Mouse (Mus musculus) ovary, adult 18-20 months (tissue): ENCODE data around the gene Tesmin.
A peak's percentile ranks its signal among the peaks of the same experiment; 100 is the strongest.

ENCODE experiments used
- DNase-seq: peaks from one replicate; pipeline ENCODE4 v3.0.0; 2022; ENCODE audit warnings: low spot score, mixed read lengths

Gene Tesmin

DNA sequence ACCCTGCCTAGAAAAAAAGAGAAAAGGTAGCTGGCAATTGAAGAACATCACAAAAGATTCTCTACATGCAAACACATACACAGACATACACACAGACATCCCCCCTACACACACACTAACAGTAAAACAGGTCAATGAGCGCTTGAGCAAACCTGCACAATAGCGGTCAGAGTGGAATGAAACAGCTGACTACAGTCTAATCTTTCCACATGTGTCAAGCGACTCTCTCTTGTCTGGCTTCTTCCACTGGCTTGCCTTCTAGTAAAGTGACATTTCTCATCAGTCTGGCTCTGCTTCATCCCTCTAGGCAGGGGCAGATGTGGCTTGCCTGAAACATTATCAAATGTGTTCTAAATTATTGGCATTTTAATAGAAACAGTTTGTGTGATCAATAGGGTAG, 5.6 kb downstream of the Tesmin start:
- no peak for DNase-seq

DNA sequence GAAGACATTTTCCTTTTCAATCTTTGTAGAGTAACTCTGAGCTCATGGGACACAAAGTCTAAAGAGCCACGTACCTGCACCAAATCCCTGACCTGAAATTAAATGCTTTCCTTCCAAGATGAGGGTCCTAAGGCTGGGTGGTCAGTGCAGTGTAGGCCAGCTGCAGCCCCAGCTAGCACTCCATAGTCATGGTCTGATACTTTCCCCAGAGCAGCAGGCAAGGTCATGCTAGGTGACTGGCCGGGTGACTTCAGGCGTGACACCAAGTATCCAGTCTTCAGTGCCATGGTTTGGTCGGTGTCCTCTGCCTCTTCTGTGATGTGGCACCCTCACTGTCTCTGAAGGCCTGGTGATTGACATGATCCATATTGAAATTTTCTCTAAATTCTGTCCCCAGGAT, 11.4 kb downstream of the Tesmin start:
- DNase-seq: no peak

DNA sequence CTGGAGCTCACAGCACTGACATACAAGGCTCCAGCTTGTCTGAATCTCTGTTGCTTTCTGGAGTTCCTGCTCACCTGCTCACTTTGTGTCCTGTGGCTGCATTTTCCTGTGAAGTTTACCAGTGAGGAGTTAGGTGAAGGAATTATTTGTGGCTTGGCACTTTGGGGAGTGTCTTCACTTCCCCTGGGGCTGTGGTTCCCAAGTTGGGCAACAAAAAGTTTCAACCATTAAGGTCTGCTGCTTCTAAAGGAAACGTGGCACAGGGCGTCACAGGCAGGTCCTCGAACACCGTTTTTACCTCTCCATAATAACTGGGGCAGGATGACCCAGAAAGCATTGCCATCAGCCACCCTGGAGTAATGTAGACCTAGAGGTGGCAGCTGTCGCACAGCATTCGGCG, 12.8 kb downstream of the Tesmin start:
- no peak for DNase-seq

DNA sequence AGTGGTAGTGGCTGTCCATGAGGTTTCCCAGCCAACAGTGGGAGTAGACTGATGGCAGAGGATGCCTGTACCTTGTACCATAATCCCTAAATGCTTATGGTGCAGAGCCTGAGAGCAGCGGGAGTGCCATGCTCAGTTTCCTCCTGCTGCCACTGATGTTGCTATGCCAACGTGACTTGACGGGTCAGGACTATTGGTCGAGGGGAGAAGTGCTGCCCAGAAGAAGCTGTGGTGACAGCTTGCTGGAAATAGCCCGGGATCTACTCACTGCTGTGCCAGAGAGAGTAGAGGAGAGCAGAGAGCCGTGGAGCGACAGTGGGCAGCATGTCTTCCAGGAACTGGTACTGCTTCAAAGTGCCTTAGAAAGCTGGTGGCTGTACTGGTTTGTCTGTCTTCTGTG, 13.3 kb downstream of the Tesmin start:
- no peak for DNase-seq

DNA sequence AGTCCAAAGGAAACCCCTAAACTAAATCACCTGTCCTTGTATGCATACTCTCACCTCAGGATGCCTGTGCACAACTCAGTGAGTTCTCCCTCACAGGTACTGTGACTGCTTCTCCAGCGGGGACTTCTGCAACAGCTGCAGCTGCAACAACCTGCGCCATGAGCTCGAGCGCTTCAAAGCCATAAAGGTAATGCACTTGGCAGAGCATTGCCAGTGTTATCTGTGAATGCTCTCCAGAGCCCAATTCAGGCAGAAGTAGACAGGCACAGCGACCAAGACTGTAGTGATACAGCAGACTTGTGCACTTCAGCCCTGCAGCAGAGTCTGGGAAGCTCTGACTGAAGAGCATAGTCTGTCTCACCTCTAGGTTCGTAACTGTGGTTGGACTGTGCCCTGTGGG, 13.7 kb downstream of the Tesmin start:
- no peak for DNase-seq

DNA sequence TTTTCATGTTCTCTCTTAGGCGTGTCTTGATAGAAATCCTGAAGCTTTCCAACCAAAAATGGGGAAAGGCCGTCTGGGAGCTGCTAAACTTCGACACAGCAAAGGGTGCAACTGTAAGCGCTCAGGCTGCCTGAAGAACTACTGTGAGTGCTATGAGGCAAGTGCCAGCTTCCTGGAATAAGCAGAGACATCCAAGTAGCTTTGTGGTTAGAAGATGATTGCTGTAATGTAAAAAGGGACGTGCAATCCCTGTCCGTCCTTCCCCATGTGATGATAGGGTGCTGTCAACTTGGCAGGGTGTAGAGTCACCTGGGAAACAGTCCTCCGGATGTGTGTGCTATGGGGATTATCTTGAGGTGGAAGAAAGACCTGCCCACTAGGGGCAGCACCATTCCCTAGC, 15.4 kb downstream of the Tesmin start:
- no peak for DNase-seq

DNA sequence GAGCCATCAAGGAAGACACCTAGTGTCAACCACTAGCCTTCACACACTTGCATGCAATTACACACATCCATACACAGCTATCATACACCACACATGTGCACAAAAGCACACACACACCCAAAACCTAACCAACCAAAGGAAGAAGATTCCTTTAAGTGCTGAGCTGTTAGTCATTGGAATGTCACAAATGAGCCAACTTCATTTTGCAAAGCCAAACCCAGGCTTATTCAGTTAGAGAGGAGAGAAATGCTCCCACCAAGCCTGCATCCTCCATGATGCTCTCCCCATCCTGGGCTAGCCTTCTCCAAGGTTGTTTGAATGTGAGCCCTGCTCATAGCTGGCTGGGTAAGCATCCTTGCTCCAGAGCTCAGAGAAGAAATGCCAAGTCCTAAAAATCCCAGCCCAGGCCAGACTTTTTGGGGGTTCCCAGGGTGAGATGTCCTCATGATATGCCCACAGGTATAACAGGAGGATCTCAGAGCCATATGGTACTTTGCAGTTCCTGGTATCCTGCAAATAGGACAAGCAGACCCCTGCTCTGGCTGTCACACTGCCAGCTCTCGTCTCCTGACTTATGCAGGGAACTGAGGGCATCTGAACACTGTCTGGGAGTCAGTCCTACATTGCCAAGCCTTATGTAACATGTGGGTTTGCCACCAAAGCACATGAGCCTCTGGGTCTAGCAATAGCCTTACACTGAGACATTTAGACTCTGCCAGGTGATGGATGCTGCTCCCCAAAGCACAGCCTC, 17.0 kb downstream of the Tesmin start:
- no peak for DNase-seq

DNA sequence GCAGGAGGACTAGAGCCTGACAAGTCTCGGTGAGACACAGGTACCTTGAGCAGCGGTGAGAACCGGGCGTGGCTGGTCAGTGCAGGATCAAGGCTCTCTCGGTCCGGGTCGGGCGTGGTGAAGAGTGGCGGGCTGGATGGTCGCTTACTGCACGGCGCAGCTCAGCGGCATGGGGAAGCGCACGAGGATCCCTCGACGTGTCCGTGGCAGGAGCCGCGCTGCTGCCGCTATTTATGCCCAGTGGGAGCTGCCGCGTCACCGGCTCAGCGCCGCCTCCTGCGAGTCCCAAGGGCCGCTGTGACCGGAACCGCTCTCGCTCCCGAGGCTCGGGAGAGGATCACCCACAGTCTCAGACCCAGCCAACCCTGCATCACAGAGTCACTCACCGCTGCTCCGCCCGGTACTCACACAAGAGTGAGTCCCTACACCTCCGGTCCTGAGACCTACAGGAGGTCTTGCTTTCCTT, 25.6 kb downstream of the Tesmin start, which contains the start of gene Gal:
Gene Gal, minus strand, starts transcription at position 277 of the 466 bp plus-strand sequence.
- peak; percentile 8 for DNase-seq

DNA sequence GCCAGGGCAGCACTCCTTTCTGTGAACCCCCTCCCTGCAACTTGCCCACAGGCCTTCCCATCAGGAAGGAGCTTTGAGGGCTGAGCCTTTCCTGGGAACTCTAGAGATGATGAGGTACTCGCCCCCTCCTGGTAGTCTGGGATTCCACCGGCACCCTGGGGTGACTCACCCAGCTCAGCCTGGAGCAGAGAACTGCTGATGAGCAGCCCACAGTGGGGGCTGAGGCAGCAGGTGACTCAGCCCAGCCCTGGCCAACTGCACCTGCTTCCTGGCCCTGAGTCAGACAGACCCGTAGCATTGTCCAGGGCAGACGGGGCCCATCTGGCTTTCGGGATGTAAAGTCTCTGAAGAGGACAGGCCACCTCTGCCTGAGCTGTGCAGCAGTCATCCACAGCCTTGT, 30.6 kb downstream of the Tesmin start:
- peak; percentile 5 for DNase-seq

DNA sequence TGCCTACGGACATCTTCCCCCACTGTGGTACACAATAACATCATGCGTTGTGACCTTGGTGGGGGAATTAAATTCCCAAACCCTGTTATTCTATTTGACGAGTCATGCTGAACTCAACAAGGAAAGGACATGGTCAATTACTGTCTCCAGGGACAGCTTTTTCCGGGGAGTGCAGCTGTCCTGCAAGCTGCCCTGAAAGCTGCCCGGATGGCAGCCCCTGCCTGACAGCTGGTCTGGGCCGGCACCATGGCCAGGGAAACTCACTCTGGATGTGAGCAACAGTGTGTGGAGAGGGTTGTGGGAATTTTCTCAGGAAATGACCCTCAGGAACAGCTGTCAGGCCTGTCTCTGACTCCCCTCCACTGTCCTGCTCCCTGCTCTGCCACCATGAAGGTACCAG, 33.8 kb downstream of the Tesmin start:
- no peak for DNase-seq

DNA sequence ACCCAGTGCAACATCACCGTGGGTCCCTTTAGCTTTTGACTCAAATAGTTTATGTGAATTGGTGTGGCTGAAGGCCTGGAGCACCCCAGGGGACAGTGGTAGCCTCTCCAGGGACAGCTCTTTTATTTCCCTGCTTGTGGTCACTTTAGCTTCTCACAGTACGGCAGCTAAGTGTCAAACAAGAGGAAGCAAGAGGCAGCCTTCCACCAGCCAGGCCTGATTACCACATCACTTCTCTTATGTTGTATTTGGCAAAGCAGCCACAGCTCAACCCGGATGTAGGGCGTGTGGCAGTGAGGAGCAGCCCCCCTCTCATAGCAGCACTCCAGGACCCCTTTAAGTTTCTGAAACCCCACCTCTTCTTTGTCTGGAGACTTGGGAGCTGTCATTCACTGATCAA, 34.3 kb downstream of the Tesmin start:
- DNase-seq: no peak

DNA sequence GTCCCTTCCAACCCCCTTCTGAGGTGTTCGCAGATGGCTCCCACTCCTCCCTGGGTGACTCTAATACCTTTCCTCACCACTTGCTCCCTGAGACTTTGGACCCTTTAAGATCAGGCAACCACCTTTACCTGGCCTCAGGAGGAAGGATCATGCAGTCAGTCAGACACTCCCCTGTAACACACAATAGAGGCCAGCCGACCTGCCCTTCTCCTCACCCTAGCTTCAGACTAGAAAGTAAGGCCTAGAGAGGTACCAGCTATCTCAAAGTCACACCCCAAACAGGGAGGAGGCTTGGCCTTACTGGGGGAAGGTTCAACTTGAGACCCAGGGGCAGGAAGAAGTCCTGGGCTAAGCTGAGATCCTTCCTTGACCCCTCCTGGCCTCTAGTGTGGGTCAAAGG, 35.6 kb downstream of the Tesmin start:
- no peak for DNase-seq

DNA sequence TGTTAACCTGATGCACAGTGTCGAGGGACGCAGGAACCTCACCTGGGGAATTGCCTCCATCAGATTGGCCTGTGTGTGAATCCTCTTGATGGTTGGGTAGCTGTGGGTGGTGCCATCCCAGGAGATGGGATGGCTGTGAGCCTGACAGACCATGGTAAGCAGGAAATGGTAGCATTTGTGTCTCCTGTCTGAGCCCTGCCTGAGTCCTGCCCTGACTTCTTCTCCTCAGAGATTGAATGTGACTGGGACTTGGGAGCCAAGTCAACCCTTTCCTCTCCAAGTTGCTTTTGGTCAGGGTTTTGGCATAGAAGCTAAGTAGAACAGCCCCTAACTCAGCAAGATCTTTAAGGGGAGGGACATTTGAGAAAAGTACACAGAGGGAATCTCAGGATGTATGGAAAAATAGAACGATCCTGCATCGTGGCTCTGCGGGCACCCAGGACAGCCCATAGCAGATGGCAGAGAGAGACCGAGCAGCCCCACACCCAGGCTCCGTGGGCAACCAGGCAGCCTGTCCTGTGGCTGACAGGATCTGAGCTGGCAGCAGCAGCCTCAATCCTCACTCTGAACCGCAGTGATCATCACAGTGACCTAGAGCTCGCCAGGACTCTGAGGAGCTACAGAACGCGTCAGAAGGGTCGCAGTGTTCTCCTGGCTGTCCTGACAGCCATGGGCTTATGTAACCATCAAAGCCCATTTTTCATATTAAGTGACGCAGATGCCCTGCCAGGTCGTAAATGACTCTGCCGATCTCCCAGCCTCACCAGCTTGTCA, 39.6 kb downstream of the Tesmin start:
- DNase-seq: no peak

DNA sequence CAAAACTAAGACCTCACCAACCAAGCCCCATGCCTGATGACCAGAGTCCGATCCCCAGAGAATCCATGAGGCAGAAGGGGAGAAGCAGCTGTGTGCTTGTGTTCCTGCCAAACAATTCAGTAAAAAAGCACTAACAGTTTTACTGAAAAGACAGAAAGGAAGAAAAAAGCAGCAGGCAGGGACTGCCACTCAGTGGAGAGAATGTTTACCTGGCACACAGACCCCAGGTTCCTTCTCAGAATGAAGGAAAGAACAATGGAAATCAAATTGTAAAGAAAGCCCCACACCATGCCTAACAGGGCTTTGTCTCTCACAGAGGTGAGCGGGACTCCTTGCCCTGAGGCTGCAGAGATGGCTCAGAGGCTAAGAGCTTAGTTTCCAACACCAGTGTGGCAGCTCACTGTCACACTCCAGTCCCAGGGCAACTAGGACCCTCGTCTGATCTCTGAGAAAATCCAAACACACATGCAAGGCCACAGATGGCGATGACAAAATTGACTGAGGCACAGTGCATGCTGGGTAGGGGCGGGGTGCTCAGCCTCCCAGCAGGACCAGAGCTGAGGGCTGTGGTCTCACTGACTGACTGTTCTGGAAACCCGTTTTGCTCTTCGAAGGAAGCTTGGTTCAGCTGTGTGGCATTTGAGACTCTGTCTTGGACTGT, 40.6 kb downstream of the Tesmin start:
- DNase-seq: no peak

DNA sequence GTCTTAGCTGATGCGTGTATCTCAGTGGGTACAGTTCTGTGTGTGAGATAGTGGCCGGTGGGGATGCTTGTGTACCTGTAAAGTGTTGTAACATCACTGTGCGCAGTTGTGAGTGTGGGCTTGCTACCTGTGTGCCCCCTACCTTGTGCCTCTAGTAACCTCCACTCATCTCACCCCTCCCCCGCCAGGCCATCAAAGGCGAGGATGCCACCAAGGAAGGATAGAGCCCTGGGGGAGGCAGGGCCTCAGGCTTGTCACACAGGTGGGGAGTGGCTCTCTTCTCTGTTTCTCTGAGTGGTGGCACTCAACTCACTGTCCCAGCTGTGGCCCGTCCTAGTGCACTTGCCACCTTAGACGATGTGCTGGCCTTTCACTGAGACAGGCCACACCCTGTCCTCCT, 42.4 kb downstream of the Tesmin start:
- no peak for DNase-seq

DNA sequence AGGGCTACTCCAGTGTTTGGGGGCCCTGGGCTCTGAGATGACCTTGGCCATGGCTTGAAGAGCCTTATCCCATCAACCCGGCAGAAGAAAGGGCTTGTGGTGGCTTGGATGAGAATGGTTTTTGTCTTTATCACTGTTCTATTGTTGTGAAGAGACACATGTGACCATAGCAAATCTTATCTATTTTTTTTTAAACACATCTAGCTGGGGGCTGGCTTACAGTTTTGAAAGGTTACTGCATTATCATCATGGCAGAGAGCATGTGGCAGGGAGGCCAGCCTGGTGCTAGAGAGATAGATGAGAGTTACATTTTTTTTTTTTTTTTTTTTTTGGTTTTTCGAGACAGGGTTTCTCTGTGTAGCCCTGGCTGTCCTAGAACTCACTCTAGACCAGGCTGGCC, 43.3 kb downstream of the Tesmin start:
- no peak for DNase-seq

DNA sequence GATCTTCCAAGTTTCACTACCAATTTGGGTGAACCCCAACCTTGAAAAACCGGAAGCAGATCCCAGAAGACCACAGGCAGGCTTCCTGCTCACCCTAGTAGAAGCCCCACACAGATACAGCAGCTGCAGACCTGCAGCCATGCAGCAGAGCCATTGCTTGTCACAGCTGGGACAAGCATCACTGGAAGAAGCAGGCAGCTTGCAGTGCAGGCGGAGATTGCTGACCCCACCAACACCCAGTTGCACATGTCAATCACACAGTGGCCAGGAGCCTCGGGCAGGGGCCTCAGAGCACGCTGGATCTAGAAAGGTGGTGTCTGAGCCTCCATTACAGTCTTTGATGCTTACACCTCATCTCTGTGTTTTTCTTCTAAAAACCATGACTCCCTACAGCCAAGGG, 45.5 kb downstream of the Tesmin start:
- DNase-seq: no peak

DNA sequence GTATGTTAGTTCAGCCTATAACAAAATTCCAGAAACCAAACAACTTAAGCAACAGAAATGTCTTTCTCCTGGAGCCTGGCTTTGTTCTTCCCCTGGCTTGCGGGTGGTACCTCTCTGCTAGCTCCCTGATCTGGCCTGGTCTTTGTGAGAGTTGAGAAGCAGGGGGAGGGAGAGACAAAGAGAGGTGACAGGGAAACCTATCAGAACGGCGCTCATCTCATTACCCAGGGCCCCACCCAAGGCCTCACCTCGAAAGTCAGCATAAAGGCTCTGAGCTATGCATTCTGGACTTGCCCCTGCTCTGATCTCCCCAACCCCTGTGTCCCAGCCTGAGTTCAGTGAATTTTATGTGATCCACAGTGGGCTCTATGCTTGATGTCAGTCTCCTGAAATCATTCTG, 46.0 kb downstream of the Tesmin start:
- DNase-seq: no peak

DNA sequence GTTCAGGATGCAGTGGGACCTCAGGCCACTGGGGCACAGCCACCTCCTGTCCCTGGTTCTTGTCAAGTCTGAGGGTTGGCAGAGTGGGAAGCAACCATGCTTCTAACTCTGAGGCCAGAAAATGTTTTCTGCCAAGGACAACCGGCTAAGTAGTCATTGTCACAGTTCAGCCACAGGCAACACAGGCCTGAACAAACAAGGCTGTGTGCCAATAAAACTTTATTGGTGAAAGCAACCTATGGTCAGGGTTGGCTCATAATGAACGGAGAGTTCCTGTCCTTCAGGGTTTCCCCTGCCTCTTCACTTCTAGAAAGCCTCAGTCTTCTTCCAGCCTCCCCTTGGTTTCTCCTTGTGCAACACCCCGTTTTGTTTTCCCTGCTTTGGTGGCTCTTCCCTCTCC, 47.2 kb downstream of the Tesmin start:
- no peak for DNase-seq

DNA sequence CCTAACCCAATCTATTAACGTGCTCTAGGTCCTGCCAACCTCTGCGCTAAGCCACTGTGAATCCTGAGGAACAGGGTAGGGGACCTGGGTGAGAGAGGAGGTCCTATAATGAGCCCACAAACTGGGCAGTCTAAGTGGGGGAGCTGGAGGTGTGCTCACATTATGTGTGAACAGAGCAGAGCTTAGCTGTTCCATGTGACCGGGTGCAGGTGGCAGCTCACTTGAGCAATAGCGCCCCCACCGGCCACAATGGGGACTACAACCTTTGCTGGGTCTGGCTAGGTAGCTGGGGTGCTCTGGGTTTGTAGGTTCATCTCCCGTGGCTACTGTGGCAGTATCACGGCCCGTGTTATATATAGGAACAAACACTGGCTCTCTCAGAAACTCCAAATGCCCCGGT, 48.2 kb downstream of the Tesmin start:
- no peak for DNase-seq

DNA sequence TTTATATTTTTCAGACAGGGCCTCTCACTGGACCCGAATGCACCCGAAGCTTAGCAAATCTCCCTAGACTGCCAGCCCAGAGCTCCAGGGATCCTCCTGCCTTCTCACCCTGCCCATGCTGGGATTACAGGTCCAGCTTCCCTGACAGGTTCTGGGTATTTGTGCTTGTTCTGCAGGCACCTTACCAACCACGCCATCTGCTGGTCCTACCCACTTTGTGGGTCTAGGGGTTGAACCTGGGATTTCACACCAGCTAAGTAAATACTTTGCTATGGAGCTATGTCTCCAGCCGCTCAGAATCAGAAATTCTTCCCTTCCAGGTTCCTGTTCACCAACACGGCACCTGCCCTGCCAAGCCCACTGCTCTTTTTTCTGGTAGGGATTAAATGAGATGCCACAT, 49.3 kb downstream of the Tesmin start:
- no peak for DNase-seq

DNA sequence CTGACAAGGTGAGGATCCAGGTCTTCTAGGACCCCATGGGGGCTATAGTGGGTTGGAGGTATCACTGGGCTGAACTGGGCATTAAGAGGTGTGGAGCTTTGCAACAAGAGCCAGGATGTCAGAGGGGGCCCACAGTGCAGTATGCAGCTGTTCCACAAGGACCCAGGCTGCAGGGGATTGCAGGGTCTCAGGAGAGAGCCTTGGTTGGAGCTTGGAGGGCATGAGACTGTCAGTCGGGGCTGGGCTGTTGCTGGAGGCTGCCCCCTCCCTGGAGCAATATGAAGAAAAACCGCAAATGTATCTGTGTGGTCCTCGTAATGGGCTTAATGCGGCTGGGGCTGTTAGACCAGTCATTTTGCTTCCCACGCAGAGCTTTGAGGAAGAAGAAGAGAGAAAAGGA, 52.0 kb downstream of the Tesmin start:
- no peak for DNase-seq

DNA sequence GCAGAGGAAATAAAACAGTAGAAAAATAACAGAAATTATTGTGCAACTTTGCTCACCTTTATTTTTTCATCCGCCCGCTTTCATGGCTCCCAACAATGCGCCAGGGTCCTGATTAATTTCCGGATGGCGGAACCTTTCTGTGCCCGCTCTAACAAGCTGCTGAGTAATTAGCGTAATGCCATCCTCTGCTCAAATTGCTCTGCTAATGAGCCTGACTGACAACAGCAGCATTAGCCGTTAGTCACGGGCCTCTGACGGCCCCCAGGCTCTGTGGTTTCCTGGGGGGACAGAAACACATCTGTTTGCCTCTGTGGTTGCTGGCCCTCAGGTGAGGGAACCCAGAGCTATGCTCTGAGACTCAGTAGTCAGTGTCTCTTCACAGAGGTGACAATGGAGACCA, 52.4 kb downstream of the Tesmin start:
- no peak for DNase-seq
